Mouse (Mus musculus) hindbrain, embryonic 16.5 days (tissue): ENCODE results near the gene Fetub. TPM values are rescaled to one million over a fixed set of nuclear protein-coding genes. Genes with fewer than 3 reads are reported as not detected.
"Not testable (repeated sequence)": the region's sequence is repeated elsewhere in the genome, so short reads cannot be mapped to it uniquely, and the experiment has no call there.

Experiments used
- ATAC-seq: fragments of 200-750 bp; cut with Nextera tagmentation; 2 replicates; pipeline ENCODE4 v1.8.0; 2017; ENCODE audit warnings: moderate TSS enrichment, moderate library complexity
- H3K27ac ChIP-seq: fragments of 300-500 bp; sonication (generic); 2 replicates; pipeline ENCODE4 v1.5.1; 2014; ENCODE audit warnings: low read depth, mild to moderate bottlenecking, control low read depth, low read length, moderate library complexity
- H3K27me3 ChIP-seq: fragments of 300-500 bp; sonication (generic); replicated peaks from 2 replicates; pipeline ENCODE4 v1.6.1; 2014; ENCODE audit warnings: low read length; ENCODE audit not compliant: control insufficient read depth, insufficient read depth
- H3K36me3 ChIP-seq: fragments of 300-500 bp; sonication (generic); 2 replicates; pipeline ENCODE4 v1.6.1; 2014; ENCODE audit warnings: mild to moderate bottlenecking, low read length, moderate library complexity, mixed read lengths; ENCODE audit not compliant: control insufficient read depth, insufficient read depth
- H3K4me1 ChIP-seq: fragments of 300-500 bp; sonication (generic); 2 replicates; pipeline ENCODE4 v1.6.1; 2014; ENCODE audit warnings: low read depth, low read length; ENCODE audit not compliant: control insufficient read depth, insufficient read depth
- H3K4me2 ChIP-seq: fragments of 300-500 bp; sonication (generic); 2 replicates; pipeline ENCODE4 v1.6.1; 2014; ENCODE audit warnings: mild to moderate bottlenecking, low read length, control low read depth, moderate library complexity
- H3K4me3 ChIP-seq: fragments of 300-500 bp; sonication (generic); 2 replicates; pipeline ENCODE4 v1.5.1; 2014; ENCODE audit warnings: mild to moderate bottlenecking, low read length, control low read depth, moderate library complexity
- H3K9ac ChIP-seq: fragments of 300-500 bp; sonication (generic); 2 replicates; pipeline ENCODE4 v1.6.1; 2014; ENCODE audit warnings: low read depth, mild to moderate bottlenecking, control low read depth, low read length, moderate library complexity
- H3K9me3 ChIP-seq: fragments of 300-500 bp; sonication (generic); 2 replicates; pipeline ENCODE4 v1.6.1; 2014; ENCODE audit warnings: mild to moderate bottlenecking, low read length, moderate library complexity; ENCODE audit not compliant: control insufficient read depth
- WGBS: fragments of 180-500 bp; shearing (Covaris S2); extraction: QIAGEN DNeasy Blood & Tissue Kit; methylation state at CpG from one replicate; pipeline ENCODE4 v1.1.7; 2014; 5-methylcytosine and 5-hydroxymethylcytosine counted together
- polyA plus RNA-seq: library from polyadenylated mRNA; unstranded; fragments of >200 nt; fragmentation: Nextera tagmentation; extraction: Ambion mirVana; gene quantifications from 2 replicates; pipeline ENCODE4 v1.2.1, GENCODE M21; 2015

The Fetub gene
- polyA plus RNA-seq, 1 experiment from 2014 or later = not detected

GRCm38 (mm10) chr16:22921761-22922160 lies 3.6 kb downstream of the Fetub start:
- no peak for ATAC-seq
- Histone ChIP-seq H3K4me1 (no peaks in the 10 kb centered on the region), H3K9ac (no peak overlapping the region), H3K4me2 (no peak overlapping the region), H3K4me3 (no peak overlapping the region), H3K27ac (no peak overlapping the region), H3K27me3 (no peaks in the 10 kb centered on the region), H3K36me3 (no peaks in the 10 kb centered on the region), H3K9me3 (no peaks in the 10 kb centered on the region)
- 94% methylated on average over 5 of the region's 5 CpGs for WGBS

DNA sequence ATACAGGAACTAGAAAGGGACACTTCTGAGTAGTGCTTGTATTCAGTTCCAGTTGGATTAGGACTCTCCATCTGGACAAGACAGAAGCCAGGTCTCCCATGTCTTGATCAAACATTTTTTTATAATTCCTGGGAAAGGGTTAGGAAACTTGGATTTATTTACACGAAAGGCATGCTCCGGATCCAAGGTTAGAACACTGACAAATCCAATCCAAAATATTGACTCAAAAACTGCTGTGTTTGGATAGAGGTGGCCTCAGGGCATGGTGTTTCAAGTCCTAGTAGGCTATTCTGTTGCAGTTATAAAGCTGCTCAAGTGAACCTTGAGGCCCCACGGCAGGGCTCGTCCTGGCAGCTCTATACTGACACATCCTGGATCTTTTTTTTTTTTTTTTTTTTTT lies 4.3 kb downstream of the Fetub start:
- Histone ChIP-seq H3K9ac (no peak overlapping the region), H3K27ac (no peak overlapping the region), H3K9me3 (no peaks in the 10 kb centered on the region), H3K36me3 (no peaks in the 10 kb centered on the region), H3K4me3 (no peak overlapping the region), H3K27me3 (no peaks in the 10 kb centered on the region), H3K4me2 (no peak overlapping the region), H3K4me1 (no peaks in the 10 kb centered on the region)
- ATAC-seq = no peak
- WGBS = 90% methylated on average over 4 of the region's 4 CpGs

- 43% methylated on average over 6 of the region's 6 CpGs for WGBS
- no peak overlapping the region for H3K4me2 ChIP-seq
- H3K4me3 ChIP-seq = no peak overlapping the region
- no peaks in the 10 kb centered on the region for H3K9me3 ChIP-seq
- H3K4me1 ChIP-seq = no peaks in the 10 kb centered on the region
- H3K27me3 ChIP-seq = no peaks in the 10 kb centered on the region
- ATAC-seq = peak; percentile 89
- no peak overlapping the region for H3K9ac ChIP-seq
- no peaks in the 10 kb centered on the region for H3K36me3 ChIP-seq
- no peak overlapping the region for H3K27ac ChIP-seq
Measured at GRCm38 (mm10) chr16:22929575-22929974, 11.4 kb downstream of the Fetub start.

DNA sequence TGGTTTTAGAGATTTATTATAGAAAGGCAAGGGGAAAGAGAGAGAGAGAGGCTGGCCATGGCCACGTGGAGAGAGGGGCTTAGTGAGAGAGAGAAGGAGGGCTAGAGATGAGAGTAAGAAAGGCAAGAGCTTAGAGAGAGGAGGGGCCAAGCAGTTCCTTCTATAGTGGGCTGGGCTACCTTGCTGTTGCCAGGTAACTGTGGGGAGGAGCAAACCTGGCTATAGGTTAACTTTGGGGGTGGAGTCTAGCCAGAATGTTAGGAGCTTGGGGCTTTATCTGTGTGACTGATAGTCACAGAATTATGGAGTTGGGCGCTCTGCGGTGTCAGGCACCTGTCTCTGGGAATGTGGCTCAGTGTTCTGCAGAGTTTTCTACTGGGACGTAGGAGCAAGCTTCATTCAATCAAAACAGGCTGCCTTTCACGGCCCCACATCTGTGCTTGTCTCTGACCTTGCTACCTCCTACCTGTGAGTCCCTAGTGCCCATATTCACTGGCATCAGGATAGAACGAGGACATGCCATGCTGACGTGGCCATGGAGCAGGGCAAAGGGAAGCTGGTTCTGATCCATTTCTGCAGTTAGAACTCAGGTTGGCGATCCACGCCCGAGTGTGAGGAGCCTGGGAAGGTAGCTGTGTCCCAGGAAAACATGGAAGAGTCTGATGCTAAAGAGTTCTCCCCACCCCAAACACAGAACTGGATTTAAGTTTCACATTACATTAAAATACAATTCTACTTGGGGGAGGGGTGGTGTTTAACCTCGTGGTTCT lies 13.5 kb downstream of the Fetub start:
- H3K9ac ChIP-seq = no peak overlapping the region
- no peak overlapping the region for H3K27ac ChIP-seq
- no peak overlapping the region for H3K4me2 ChIP-seq
- no peak for ATAC-seq
- 90% methylated on average over 11 of the region's 11 CpGs for WGBS
- no peaks in the 10 kb centered on the region for H3K27me3 ChIP-seq
- no peaks in the 10 kb centered on the region for H3K36me3 ChIP-seq
- no peak overlapping the region for H3K4me3 ChIP-seq
- no peaks in the 10 kb centered on the region for H3K9me3 ChIP-seq
- H3K4me1 ChIP-seq = no peaks in the 10 kb centered on the region

- no peak for ATAC-seq
- Histone ChIP-seq H3K4me3 (no peak overlapping the region), H3K9me3 (no peaks in the 10 kb centered on the region), H3K27me3 (no peaks in the 10 kb centered on the region), H3K27ac (no peak overlapping the region), H3K36me3 (no peaks in the 10 kb centered on the region), H3K4me1 (no peaks in the 10 kb centered on the region), H3K9ac (no peak overlapping the region), H3K4me2 (no peak overlapping the region)
- WGBS = 92% methylated on average over 12 of the region's 12 CpGs
Measured at GRCm38 (mm10) chr16:22937631-22938030, 19.5 kb downstream of the Fetub start.

DNA sequence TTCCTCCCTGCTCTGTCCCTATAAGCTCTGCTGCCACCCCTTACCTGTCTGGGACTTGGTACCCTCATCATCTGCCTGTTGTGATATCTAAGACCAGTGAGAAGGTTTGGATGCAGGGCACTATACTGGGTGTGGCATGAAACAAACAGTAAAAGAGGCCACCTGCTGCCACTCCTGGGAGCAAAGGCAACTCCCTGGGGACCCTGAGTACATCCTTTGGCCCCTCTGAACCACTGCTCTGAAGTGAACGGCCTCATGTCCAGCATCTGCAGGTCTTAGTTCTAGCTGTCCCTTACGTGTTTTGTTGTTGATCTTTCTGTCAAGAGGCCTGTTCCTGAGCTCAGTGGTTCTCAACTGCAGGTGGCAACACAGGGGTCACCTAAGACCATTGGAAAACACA lies 20.4 kb downstream of the Fetub start:
- 83% methylated on average over 2 of the region's 2 CpGs for WGBS
- no peaks in the 10 kb centered on the region for H3K36me3 ChIP-seq
- H3K4me1 ChIP-seq = no peaks in the 10 kb centered on the region
- ATAC-seq = no peak
- H3K4me2 ChIP-seq = no peak overlapping the region
- H3K27ac ChIP-seq = no peak overlapping the region
- H3K4me3 ChIP-seq = no peak overlapping the region
- no peak overlapping the region for H3K9ac ChIP-seq
- H3K9me3 ChIP-seq = no peaks in the 10 kb centered on the region
- H3K27me3 ChIP-seq = no peaks in the 10 kb centered on the region

- ATAC-seq = no peak
- Histone ChIP-seq H3K27ac (no peak overlapping the region), H3K36me3 (no peaks in the 10 kb centered on the region), H3K4me2 (no peak overlapping the region), H3K9ac (no peak overlapping the region), H3K27me3 (no peaks in the 10 kb centered on the region), H3K4me1 (no peaks in the 10 kb centered on the region), H3K4me3 (no peak overlapping the region), H3K9me3 (no peaks in the 10 kb centered on the region)
- 87% methylated on average over 8 of the region's 8 CpGs for WGBS
Measured at GRCm38 (mm10) chr16:22939120-22939695, 21.1 kb downstream of the Fetub start.

DNA sequence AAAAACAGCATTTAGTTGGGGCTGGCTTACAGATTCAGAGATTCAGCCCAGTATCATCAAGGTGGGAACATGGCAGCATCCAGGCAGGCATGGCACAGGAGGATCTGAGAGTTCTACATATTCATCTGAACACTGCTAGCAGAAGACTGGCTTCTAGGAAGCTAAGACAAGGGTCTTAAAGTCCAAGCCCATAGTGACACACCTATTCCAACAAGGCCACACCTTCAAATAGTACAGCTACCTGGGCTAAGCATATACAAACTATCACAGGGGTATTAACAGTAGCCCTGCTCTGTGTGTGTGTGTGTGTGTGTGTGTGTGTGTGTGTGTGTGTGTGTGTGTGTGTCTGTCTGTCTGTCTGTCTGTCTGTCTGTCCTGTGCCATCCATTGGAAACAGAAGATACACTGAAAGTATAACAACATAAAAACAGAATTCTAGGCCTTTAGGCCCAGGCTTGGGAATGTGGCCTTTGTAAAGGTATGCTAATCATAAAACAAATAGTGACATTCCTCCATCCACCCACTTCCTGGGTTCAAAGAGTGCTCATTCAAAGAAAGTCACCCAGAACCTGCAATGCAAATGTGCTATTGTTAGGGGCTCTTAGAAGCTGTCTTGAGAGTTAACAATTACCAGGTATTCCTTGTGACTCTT lies 23.8 kb downstream of the Fetub start:
- not testable (repeated sequence) for H3K9ac ChIP-seq, H3K27me3 ChIP-seq, H3K4me1 ChIP-seq, H3K9me3 ChIP-seq, H3K4me2 ChIP-seq, H3K36me3 ChIP-seq, H3K4me3 ChIP-seq, H3K27ac ChIP-seq, ATAC-seq

- H3K9ac ChIP-seq = no peak overlapping the region
- H3K4me1 ChIP-seq = no peaks in the 10 kb centered on the region
- H3K36me3 ChIP-seq = no peaks in the 10 kb centered on the region
- no peak overlapping the region for H3K4me3 ChIP-seq
- H3K27ac ChIP-seq = no peak overlapping the region
- no peak for ATAC-seq
- no peak overlapping the region for H3K4me2 ChIP-seq
- no peaks in the 10 kb centered on the region for H3K27me3 ChIP-seq
- no peaks in the 10 kb centered on the region for H3K9me3 ChIP-seq
- WGBS = 77% methylated on average over 2 of the region's 2 CpGs
Measured at GRCm38 (mm10) chr16:22947371-22947770, 29.2 kb downstream of the Fetub start.
